Mouse (Mus musculus) B cell, adult 2 months (primary cell): ENCODE results near the gene Poc1b.
"Not testable (repeated sequence)": the region's sequence is repeated elsewhere in the genome, so short reads cannot be mapped to it uniquely, and the experiment has no call there.

ENCODE experiments used
- DNase-seq, 2 experiments: peaks; one replicate each; pipeline ENCODE4 v3.0.0; 2022

Gene Poc1b

GRCm38 (mm10) chr10:99116237-99116632 lies 9.4 kb downstream of the Poc1b start:
- no peak for DNase-seq

- no peak for DNase-seq
Observed at GRCm38 (mm10) chr10:99116650-99117615, 10.1 kb downstream of the Poc1b start.

DNA sequence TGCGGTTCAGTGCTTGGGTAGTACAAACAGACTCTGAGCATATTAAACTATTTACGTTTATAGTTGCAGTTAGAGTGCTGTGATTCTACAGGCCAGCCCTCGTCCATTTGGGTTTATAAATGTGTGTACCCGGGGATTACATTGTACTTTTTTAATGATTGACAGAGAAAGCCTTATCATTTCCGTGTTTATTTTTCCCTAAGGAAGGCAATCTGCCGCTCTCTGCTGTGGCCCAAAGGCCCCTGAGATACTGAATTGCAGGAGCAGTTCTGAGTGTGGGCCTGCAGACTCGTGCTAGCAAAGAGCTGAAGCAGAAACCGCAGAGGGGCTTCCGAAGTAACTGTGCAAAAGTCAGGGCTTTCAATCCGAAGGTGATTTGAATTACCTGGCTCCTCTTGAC lies 11.0 kb downstream of the Poc1b start:
- no peak for DNase-seq

GRCm38 (mm10) chr10:99118697-99119096 lies 11.9 kb downstream of the Poc1b start:
- DNase-seq = no peak

GRCm38 (mm10) chr10:99119471-99119870 lies 12.6 kb downstream of the Poc1b start:
- DNase-seq = no peak

GRCm38 (mm10) chr10:99126225-99126624 lies 19.4 kb downstream of the Poc1b start, which contains the start of gene Phxr2:
Gene Phxr2, minus strand, starts transcription at chr10:99126325.
- DNase-seq = no peak

GRCm38 (mm10) chr10:99126954-99127353 lies 20.1 kb downstream of the Poc1b start:
- peak; percentile 81 to 82 for DNase-seq

- DNase-seq = peak; percentile 66 to 71
Observed at GRCm38 (mm10) chr10:99127691-99128261, 20.9 kb downstream of the Poc1b start.

GRCm38 (mm10) chr10:99130611-99131010 lies 23.8 kb downstream of the Poc1b start:
- DNase-seq = peak; percentile 34 to 51

DNA sequence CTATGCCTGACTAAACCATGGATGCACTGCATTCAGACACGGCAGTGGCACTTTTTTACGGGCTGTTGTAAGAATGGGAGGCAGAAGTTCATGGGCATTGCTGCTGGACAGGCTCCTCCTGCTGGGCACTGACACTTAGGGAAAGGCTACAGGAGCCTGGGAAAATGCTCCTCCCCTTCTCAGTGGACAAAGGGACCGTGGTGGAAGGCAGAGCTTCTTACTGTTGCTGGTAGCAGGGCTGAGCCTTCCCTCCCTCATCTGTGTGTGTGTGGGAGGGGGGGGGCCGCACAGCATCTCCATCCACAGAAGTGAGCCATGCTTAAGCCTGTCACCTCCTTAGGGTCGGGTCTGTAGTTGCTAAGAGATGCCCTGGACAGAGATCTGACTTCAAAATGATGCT lies 24.5 kb downstream of the Poc1b start:
- no peak for DNase-seq

DNA sequence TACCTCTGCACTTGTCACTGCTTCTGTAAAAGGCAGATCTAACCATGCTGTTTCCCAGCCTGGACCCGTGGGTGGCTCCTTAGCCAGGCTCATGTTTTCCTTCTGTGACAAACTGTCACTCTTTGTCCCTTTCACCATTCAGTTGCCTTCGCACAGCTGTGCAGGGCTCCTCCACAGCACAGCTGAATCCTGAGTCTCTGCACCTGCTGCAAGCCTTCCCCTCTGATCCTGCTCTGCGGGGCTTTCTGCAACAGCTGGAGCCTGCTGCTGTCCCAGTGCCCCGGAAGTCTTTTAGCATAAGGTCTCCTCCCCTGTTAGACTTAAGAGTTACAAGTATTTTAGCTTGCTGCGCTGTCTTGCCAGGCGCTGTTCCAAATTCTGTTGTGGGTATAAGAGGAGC lies 25.4 kb downstream of the Poc1b start:
- no peak for DNase-seq

DNA sequence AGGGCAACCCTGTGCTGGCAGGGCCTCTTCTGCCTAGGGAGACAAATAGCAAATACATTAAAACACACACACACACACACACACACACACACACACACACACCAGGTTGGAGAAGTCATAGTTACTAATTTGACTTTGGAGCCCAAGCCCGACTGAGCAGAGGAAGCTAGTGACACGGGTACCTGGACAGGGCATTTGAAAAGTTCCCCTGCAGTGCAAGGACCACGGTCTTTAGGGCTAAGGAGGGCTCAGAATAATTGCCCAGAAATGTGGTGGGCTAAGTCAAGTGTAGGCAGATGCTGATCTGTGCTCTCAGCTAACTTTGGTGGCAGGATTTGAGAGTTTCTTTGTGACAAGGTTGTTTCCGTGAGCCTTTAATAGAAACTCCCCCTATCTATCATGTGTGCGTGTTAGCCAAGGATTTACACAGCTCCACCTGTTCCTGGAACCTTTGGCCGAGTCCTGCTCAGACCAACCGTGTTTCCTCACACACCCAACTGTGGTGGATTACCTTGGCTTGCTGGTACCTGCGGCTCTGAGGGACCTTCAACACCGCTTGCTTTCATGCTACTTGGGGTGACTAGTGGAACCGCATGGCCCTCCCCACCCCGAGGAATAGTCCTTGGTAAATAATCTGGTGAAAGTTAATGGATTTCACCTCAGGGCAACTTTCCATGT lies 25.9 kb downstream of the Poc1b start:
- peak; percentile 43 to 48 for DNase-seq

DNA sequence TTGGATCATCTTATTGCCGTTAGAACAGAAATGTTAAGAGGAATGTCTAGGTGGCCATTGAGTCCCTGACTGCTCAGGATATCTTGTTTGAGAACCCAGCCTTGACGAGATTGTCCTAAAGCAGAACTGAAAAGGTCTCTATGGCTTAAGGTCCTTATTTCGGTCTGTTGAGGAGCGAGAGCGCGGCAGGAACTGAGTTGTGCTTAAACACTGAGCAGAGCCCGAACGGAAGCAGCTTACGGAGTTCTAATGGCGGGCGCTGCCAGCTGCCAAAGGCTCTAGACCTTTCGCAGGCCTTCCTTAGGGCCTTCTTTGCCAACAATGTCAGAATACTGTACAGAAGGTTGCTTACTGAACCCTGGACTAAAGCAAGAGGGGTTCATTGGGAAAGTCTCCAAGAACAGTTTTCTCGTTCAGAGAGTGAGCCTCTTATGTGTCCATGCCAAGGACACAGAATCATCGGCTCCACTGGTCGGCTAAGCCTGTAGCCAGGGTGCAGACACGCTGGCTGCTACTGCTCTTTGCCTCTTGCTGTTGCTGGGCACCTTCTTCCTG lies 26.6 kb downstream of the Poc1b start:
- peak; percentile 55 for DNase-seq

GRCm38 (mm10) chr10:99136337-99136736 lies 29.5 kb downstream of the Poc1b start:
- no peak for DNase-seq

- DNase-seq = no peak
Observed at GRCm38 (mm10) chr10:99145611-99146010, 38.8 kb downstream of the Poc1b start.

DNA sequence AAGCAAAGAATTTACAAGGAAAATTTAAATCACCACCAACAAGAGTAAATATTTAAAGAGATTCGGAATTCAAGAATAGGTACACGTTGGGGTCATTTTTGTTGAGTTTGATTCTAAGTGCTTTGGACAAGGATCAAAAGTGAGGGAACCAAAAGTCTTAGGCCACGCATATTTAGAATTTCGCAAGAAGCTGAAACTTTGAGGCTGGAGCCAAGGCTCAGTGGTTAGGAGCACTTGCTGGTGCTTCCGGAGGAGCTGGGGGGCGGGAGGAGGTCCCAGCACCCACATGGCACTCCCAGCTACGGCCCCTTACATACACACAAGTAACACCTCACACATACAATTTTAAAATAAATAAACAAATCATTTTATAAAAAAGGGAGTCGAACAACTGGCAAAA lies 39.8 kb downstream of the Poc1b start:
- no peak for DNase-seq

GRCm38 (mm10) chr10:99150016-99150415 lies 43.2 kb downstream of the Poc1b start:
- DNase-seq = no peak

GRCm38 (mm10) chr10:99151580-99151979 lies 44.7 kb downstream of the Poc1b start:
- DNase-seq = no peak

GRCm38 (mm10) chr10:99152063-99152462 lies 45.2 kb downstream of the Poc1b start:
- DNase-seq = peak; percentile 74 to 79

DNA sequence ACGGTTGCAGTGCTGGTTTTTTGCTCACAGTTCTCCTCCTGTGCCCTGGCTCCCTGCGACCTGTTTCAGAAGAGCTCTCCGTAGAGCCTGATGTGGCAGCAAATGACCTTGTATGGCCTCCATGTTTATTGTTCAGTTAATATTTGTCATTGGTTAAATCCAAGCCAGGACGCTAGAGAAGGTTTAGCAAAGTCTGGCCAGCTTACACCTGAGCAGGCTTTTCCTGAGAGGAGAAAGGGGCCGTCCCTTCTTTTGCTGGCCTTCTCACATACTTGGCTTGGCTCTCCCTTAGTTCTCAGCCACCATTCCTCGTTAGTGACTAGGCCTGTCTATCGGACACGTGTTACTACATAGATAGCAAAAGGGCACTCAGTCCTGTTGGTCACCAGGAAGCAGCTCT lies 47.8 kb downstream of the Poc1b start:
- no peak for DNase-seq

DNA sequence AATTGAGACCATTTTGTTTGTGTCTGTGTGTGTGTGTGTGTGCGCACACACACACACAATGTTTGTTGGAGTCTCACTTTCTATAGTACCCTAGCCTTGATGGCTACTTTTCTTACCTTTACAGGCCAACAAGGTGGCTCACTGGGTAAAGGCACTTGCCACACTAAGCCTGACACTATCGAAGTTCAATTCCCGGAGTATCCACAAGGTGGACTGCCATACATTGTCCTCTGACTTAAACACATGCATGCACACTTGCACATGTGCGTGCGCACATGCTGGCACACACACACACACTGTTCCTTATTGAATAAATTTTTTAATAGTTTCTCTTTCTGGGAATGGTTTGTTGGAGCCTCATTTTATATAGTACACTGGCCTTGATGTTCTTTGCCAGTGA lies 50.0 kb downstream of the Poc1b start:
- DNase-seq = no peak

GRCm38 (mm10) chr10:99157697-99158096 lies 50.9 kb downstream of the Poc1b start:
- not testable (repeated sequence) for DNase-seq

DNA sequence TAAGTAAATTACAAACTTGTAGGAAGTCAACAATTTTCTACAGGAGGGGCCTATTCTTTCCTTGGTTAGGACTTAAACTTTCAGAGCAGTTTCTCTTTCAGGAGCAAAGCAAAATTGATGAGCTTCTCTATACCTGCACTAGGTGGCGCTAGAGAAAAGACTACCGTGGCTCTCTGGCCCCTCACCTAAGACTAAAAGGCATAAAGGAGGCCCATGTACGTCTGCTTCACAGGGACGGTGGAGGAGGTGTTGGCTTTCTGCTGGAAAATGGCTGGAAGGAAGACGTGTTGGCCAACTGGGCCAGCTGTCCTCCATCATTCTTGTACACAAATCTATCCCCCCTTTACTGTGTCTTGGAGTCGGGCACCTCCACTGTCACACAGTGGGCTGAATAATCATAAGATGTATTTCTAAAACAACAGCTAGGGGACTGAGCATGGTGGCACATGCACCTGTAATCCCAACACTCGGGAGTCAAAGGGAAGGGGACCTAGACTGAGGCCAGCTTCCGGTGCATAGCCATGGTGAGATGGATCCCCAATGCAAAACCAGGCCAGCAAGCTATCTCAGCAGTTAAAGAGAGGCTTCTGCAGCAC lies 55.2 kb downstream of the Poc1b start:
- peak; percentile 55 to 60 for DNase-seq
